Mouse (Mus musculus): ENCODE measurements at regions not wholly inside any gene's neighbourhood (a gene's known extent, or its start where the extent isn't known, plus 50 kb on each side); places are given as distances from the start of the nearest gene placed in this dataset.

- no peak overlapping the region for H3K9ac ChIP-seq
- H3K36me3 ChIP-seq: no peaks in the 10 kb centered on the region
- H3K27ac ChIP-seq: no peak overlapping the region
- no peaks in the 10 kb centered on the region for H3K9me3 ChIP-seq
- no peak overlapping the region for H3K4me3 ChIP-seq
- 38% methylated on average over 5 of the region's 5 CpGs for WGBS
- H3K27me3 ChIP-seq: no peaks in the 10 kb centered on the region
- H3K4me1 ChIP-seq (replicated peaks): no peaks in the 10 kb centered on the region
- H3K4me2 ChIP-seq: no peak overlapping the region
- ATAC-seq (ENCODE audit: low FRiP score): no peak
These were observed 186.4 kb downstream of the Rps12 start for GRCm38 (mm10) chr10:23600701-23601100.

- no peak overlapping the region for H3K4me2 ChIP-seq
- H3K4me3 ChIP-seq: no peak overlapping the region
- no peaks in the 10 kb centered on the region for H3K27me3 ChIP-seq
- ATAC-seq (ENCODE audit: low FRiP score): no peak
- WGBS: 91% methylated on average over 3 of the region's 3 CpGs
- no peak overlapping the region for H3K9ac ChIP-seq
- no peaks in the 10 kb centered on the region for H3K4me1 ChIP-seq (replicated peaks)
- no peaks in the 10 kb centered on the region for H3K9me3 ChIP-seq
- no peak overlapping the region for H3K27ac ChIP-seq
- no peaks in the 10 kb centered on the region for H3K36me3 ChIP-seq
These were observed 191.5 kb downstream of the Rps12 start for GRCm38 (mm10) chr10:23595541-23595940.

- ATAC-seq (ENCODE audit: low FRiP score): no peak
- whole genome bisulfite sequencing: 46% methylated on average over 5 of the region's 5 CpGs
- no peaks in the 10 kb centered on the region for H3K36me3 ChIP-seq
- no peaks in the 10 kb centered on the region for H3K27me3 ChIP-seq
- no peaks in the 10 kb centered on the region for H3K4me1 ChIP-seq (replicated peaks)
- H3K4me3 ChIP-seq: no peak overlapping the region
- no peak overlapping the region for H3K27ac ChIP-seq
- no peaks in the 10 kb centered on the region for H3K9me3 ChIP-seq
- no peak overlapping the region for H3K9ac ChIP-seq
- H3K4me2 ChIP-seq: no peak overlapping the region
These were observed 206.8 kb downstream of the Rps12 start for GRCm38 (mm10) chr10:23580230-23580629.

GRCm38 (mm10) chr10:23571013-23571412 lies 216.1 kb downstream of the Rps12 start:
- Histone ChIP-seq H3K9me3 (no peaks in the 10 kb centered on the region), H3K36me3 (no peaks in the 10 kb centered on the region), H3K9ac (no peak overlapping the region), H3K27ac (no peak overlapping the region), H3K4me2 (no peak overlapping the region), H3K4me3 (no peak overlapping the region), H3K4me1 (replicated peaks) (no peaks in the 10 kb centered on the region), H3K27me3 (no peaks in the 10 kb centered on the region)
- ATAC-seq (ENCODE audit: low FRiP score): no peak
- WGBS: 85% methylated on average over 4 of the region's 4 CpGs

GRCm38 (mm10) chr10:23569386-23569785 lies 217.7 kb downstream of the Rps12 start:
- no peak overlapping the region for H3K9ac ChIP-seq
- H3K27me3 ChIP-seq: no peaks in the 10 kb centered on the region
- no peak for ATAC-seq (ENCODE audit: low FRiP score)
- no peak overlapping the region for H3K27ac ChIP-seq
- H3K9me3 ChIP-seq: no peaks in the 10 kb centered on the region
- H3K36me3 ChIP-seq: no peaks in the 10 kb centered on the region
- H3K4me3 ChIP-seq: no peak overlapping the region
- no peaks in the 10 kb centered on the region for H3K4me1 ChIP-seq (replicated peaks)
- H3K4me2 ChIP-seq: no peak overlapping the region

- Histone ChIP-seq H3K4me2 (no peak overlapping the region), H3K27ac (no peak overlapping the region), H3K4me3 (no peak overlapping the region), H3K4me1 (replicated peaks) (no peaks in the 10 kb centered on the region), H3K9me3 (no peaks in the 10 kb centered on the region), H3K9ac (no peak overlapping the region), H3K27me3 (no peaks in the 10 kb centered on the region), H3K36me3 (no peaks in the 10 kb centered on the region)
- 89% methylated on average over 5 of the region's 5 CpGs for WGBS
- no peak for ATAC-seq (ENCODE audit: low FRiP score)
These were observed 211.8 kb upstream of the Eya4 start for GRCm38 (mm10) chr10:23562273-23562885.

GRCm38 (mm10) chr10:23559980-23560658 lies 209.5 kb upstream of the Eya4 start:
- no peaks in the 10 kb centered on the region for H3K36me3 ChIP-seq
- H3K4me3 ChIP-seq: no peak overlapping the region
- no peaks in the 10 kb centered on the region for H3K4me1 ChIP-seq (replicated peaks)
- H3K9ac ChIP-seq: no peak overlapping the region
- no peak overlapping the region for H3K27ac ChIP-seq
- no peak for ATAC-seq (ENCODE audit: low FRiP score)
- H3K27me3 ChIP-seq: no peaks in the 10 kb centered on the region
- H3K4me2 ChIP-seq: no peak overlapping the region
- no peaks in the 10 kb centered on the region for H3K9me3 ChIP-seq

GRCm38 (mm10) chr10:23557828-23558227 lies 207.2 kb upstream of the Eya4 start:
- Histone ChIP-seq H3K9ac (no peak overlapping the region), H3K4me3 (no peak overlapping the region), H3K9me3 (no peaks in the 10 kb centered on the region), H3K4me2 (no peak overlapping the region), H3K27ac (no peak overlapping the region), H3K36me3 (no peaks in the 10 kb centered on the region), H3K27me3 (no peaks in the 10 kb centered on the region), H3K4me1 (replicated peaks) (no peaks in the 10 kb centered on the region)
- no peak for ATAC-seq (ENCODE audit: low FRiP score)
- 88% methylated on average over 3 of the region's 3 CpGs for WGBS

GRCm38 (mm10) chr10:23549207-23549606 lies 198.6 kb upstream of the Eya4 start:
- Histone ChIP-seq H3K9ac (no peak overlapping the region), H3K4me2 (no peak overlapping the region), H3K4me3 (no peak overlapping the region), H3K36me3 (no peaks in the 10 kb centered on the region), H3K4me1 (replicated peaks) (peaks cover 6% of the 10 kb centered on the region), H3K9me3 (no peaks in the 10 kb centered on the region), H3K27me3 (no peaks in the 10 kb centered on the region), H3K27ac (no peak overlapping the region)
- WGBS: 22% methylated on average over 3 of the region's 3 CpGs
- ATAC-seq (ENCODE audit: low FRiP score): no peak

GRCm38 (mm10) chr10:23548322-23548721 lies 197.7 kb upstream of the Eya4 start:
- H3K4me1 ChIP-seq (replicated peaks): peaks cover 6% of the 10 kb centered on the region
- H3K9ac ChIP-seq: no peak overlapping the region
- no peak overlapping the region for H3K27ac ChIP-seq
- H3K4me3 ChIP-seq: no peak overlapping the region
- H3K4me2 ChIP-seq: no peak overlapping the region
- ATAC-seq (ENCODE audit: low FRiP score): no peak
- H3K9me3 ChIP-seq: no peaks in the 10 kb centered on the region
- H3K27me3 ChIP-seq: no peaks in the 10 kb centered on the region
- H3K36me3 ChIP-seq: no peaks in the 10 kb centered on the region
- WGBS: 85% methylated on average over 6 of the region's 6 CpGs

- 69% methylated on average over 11 of the region's 11 CpGs for WGBS
- Histone ChIP-seq H3K9me3 (no peaks in the 10 kb centered on the region), H3K4me3 (no peak overlapping the region), H3K4me1 (replicated peaks) (peaks cover 7% of the 10 kb centered on the region; the same call in 1 of the 2 replicates), H3K36me3 (no peaks in the 10 kb centered on the region), H3K4me2 (no peak overlapping the region), H3K27ac (no peak overlapping the region), H3K9ac (no peak overlapping the region), H3K27me3 (no peaks in the 10 kb centered on the region)
- ATAC-seq (ENCODE audit: low FRiP score): no peak
These were observed 192.1 kb upstream of the Eya4 start for GRCm38 (mm10) chr10:23542712-23543111.

- no peak overlapping the region for H3K4me2 ChIP-seq
- WGBS: 45% methylated on average over 5 of the region's 5 CpGs
- no peaks in the 10 kb centered on the region for H3K36me3 ChIP-seq
- ATAC-seq (ENCODE audit: low FRiP score): no peak
- no peak overlapping the region for H3K27ac ChIP-seq
- H3K9ac ChIP-seq: no peak overlapping the region
- H3K27me3 ChIP-seq: no peaks in the 10 kb centered on the region
- no peaks in the 10 kb centered on the region for H3K9me3 ChIP-seq
- H3K4me1 ChIP-seq (replicated peaks): peaks cover 7% of the 10 kb centered on the region; the same call in 1 of the 2 replicates
- no peak overlapping the region for H3K4me3 ChIP-seq
These were observed 191.3 kb upstream of the Eya4 start for GRCm38 (mm10) chr10:23541914-23542313.

- no peak overlapping the region for H3K4me3 ChIP-seq
These were observed 184.1 kb upstream of the Eya4 start for GRCm38 (mm10) chr10:23534636-23535035.

More at GRCm38 (mm10) chr10:23534636-23535035, 184.1 kb upstream of the Eya4 start:
- H3K27me3 ChIP-seq: no peaks in the 10 kb centered on the region
- ATAC-seq (ENCODE audit: low FRiP score): no peak
- no peak overlapping the region for H3K4me2 ChIP-seq
- no peak overlapping the region for H3K27ac ChIP-seq
- H3K4me1 ChIP-seq (replicated peaks): no peaks in the 10 kb centered on the region
- H3K9ac ChIP-seq: no peak overlapping the region
- no peaks in the 10 kb centered on the region for H3K9me3 ChIP-seq
- H3K36me3 ChIP-seq: no peaks in the 10 kb centered on the region
